Mouse (Mus musculus): Measurements from ENCODE around the gene Krtap15.

GRCm38 (mm10) chr16:88774106-88774505 is 45.9 kb upstream of the Krtap15 start, which contains the start of gene 2310057N15Rik:
- no peak for TF ChIP-seq CTCF (IDR thresholded peaks at IDR 0.05; ENCODE audit: control insufficient read depth, insufficient read depth, low read length)
- TF ChIP-seq POLR2A (IDR thresholded peaks at IDR 0.05; ENCODE audit: borderline replicate concordance, control insufficient read depth, low read depth, low read length): no peak
